Mouse (Mus musculus) limb, embryonic 12.5 days (tissue): ENCODE measurements around the gene Lrit3. TPM values are rescaled to one million over a fixed set of nuclear protein-coding genes. Genes with fewer than 3 reads are reported as not detected.

Experiments
- ATAC-seq: fragments of 200-750 bp; cut with Nextera tagmentation; 2 replicates; pipeline ENCODE4 v1.8.0; 2017; ENCODE audit warnings: low read depth, moderate TSS enrichment; ENCODE audit not compliant: insufficient number of reproducible peaks, insufficient read depth, low FRiP score, low TSS enrichment
- H3K27ac ChIP-seq: fragments of 300-500 bp; sonication (generic); 2 replicates; pipeline ENCODE4 v1.5.1; 2016; ENCODE audit warnings: mild to moderate bottlenecking, moderate library complexity
- H3K27me3 ChIP-seq: fragments of 300-500 bp; sonication (generic); 2 replicates; pipeline ENCODE4 v1.6.1; 2016; ENCODE audit warnings: mild to moderate bottlenecking, moderate library complexity
- H3K36me3 ChIP-seq: fragments of 300-500 bp; sonication (generic); 2 replicates; pipeline ENCODE4 v1.6.1; 2016; ENCODE audit warnings: mild to moderate bottlenecking, moderate library complexity
- H3K4me1 ChIP-seq: fragments of 300-500 bp; sonication (generic); replicated peaks from 2 replicates; pipeline ENCODE4 v1.6.1; 2016
- H3K4me2 ChIP-seq: fragments of 300-500 bp; sonication (generic); 2 replicates; pipeline ENCODE4 v1.6.1; 2016; ENCODE audit warnings: mild to moderate bottlenecking, moderate library complexity
- H3K4me3 ChIP-seq: fragments of 300-500 bp; sonication (generic); replicated peaks from 2 replicates; pipeline ENCODE4 v1.5.1; 2016; ENCODE audit warnings: mild to moderate bottlenecking
- H3K9ac ChIP-seq: fragments of 300-500 bp; sonication (generic); replicated peaks from 2 replicates; pipeline ENCODE4 v1.6.1; 2016; ENCODE audit warnings: mild to moderate bottlenecking, moderate library complexity
- H3K9me3 ChIP-seq: fragments of 300-500 bp; sonication (generic); 2 replicates; pipeline ENCODE4 v1.6.1; 2016; ENCODE audit warnings: mild to moderate bottlenecking, moderate library complexity
- WGBS: fragments of 180-500 bp; shearing (Covaris S2); methylation state at CpG from one replicate; pipeline ENCODE4 v1.1.7; 2016; 5-methylcytosine and 5-hydroxymethylcytosine counted together
- polyA plus RNA-seq: library from polyadenylated mRNA; unstranded; fragments of >200 nt; fragmentation: Nextera tagmentation; extraction: Ambion mirVana; gene quantifications from 2 replicates; pipeline ENCODE4 v1.2.1, GENCODE M21; 2016

Lrit3 gene
- not detected in 2 replicates for polyA plus RNA-seq

DNA sequence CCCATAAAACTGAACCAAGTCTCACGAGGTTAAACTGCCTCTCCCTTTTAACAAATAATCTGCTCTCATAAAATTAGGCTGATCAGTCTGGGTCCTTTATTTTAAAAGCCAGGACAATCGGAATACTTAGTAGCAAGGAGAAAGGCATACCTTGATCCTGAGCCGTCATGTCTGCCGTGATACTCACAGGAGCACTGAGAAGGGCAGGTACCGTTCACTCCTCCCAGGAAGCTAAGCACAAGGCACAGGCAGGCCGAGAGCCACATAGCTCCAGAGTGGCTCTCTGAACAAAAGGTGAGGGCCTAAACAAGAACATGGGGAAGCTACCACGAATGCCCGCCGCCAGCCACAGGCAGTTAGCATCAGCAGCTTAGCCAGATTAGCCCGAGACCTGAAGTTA, at the start of gene Lrit3:
Gene Lrit3 (minus strand): TSS at position 266 of the 400 bp plus-strand sequence.
- H3K27me3 ChIP-seq: no peaks in the 10 kb centered on the region
- WGBS: 75% methylated on average over 10 of the region's 10 CpGs
- no peak within 1 kb of the TSS for H3K27ac ChIP-seq
- no peak within 1 kb of the TSS for H3K4me2 ChIP-seq
- no peaks in the 10 kb centered on the region for H3K4me1 ChIP-seq
- H3K9me3 ChIP-seq: no peaks in the 10 kb centered on the region
- H3K9ac ChIP-seq: no peak within 1 kb of the TSS
- H3K36me3 ChIP-seq: no peaks in the 10 kb centered on the region
- ATAC-seq: no peak
- no peak within 1 kb of the TSS for H3K4me3 ChIP-seq

DNA sequence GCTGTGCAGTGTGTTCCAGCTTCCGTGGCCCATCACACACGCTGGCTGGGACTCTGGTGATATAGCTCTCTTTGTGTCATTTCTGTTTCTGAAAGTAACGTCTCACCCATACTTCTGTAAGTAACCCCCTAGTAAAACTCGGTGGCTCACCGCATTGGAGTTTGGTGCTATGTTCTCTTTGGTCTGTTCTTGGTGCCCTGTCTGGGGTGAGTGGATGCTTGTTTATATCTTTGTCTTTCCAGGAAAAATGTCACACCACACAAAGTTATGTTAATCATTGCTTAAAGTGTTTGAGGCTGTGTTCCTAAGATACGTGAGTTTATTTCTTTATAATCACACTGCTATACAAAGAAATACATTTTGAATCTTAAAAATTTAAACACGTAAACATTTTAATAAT, 43.0 kb upstream of the Lrit3 start:
- H3K4me1 ChIP-seq: no peaks in the 10 kb centered on the region
- no peak overlapping the region for H3K4me2 ChIP-seq
- 84% methylated on average over 7 of the region's 7 CpGs for WGBS
- ATAC-seq: no peak
- no peak overlapping the region for H3K27ac ChIP-seq
- no peaks in the 10 kb centered on the region for H3K36me3 ChIP-seq
- no peaks in the 10 kb centered on the region for H3K9me3 ChIP-seq
- no peak overlapping the region for H3K4me3 ChIP-seq
- H3K9ac ChIP-seq: no peak overlapping the region
- no peaks in the 10 kb centered on the region for H3K27me3 ChIP-seq

DNA sequence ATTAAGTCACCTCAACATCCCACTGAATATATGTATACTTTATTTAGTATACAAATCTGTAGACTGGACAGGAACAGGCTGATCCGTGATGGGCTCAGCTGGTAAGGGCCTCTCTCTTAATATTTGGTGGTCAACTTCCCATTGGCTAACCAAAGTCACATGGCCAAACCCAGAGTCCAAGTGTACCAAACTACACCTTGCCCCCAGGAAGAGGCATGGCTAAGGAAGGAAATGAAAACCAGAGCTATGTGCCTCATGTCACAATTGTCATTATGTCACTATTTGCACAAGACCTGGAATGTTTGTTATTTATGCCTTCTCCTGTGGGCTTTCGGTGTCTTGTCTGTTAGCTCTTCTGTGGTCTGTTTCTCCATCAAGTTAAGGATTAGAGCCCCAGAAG, 42.0 kb upstream of the Lrit3 start:
- WGBS: 77% methylated on average over 2 of the region's 2 CpGs

DNA sequence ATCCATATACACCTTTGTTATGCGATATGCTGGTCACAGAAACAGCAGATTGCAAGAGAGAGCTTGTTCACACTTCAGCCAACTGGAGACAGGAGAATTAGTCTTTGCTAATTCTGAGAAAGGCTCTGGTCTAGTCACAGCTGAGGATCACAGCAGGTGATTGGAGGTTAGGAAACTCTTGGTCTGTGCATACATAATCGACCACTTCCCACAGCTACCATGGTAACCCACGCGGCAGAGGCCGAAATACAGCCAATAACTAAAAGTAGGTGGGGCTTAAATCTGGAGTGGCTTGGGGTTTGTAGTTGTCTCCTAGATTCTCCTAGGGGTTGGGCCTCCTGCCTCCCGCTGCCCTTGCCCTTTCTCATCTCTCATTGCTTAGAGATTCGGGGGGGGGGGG, 34.2 kb upstream of the Lrit3 start:
- Histone ChIP-seq H3K27ac (no peak overlapping the region), H3K4me3 (no peak overlapping the region), H3K9me3 (no peaks in the 10 kb centered on the region), H3K27me3 (no peaks in the 10 kb centered on the region), H3K9ac (no peak overlapping the region), H3K36me3 (no peaks in the 10 kb centered on the region), H3K4me2 (no peak overlapping the region), H3K4me1 (no peaks in the 10 kb centered on the region)
- no peak for ATAC-seq
- WGBS: 41% methylated on average over 7 of the region's 7 CpGs

More for the DNA sequence above, 42.0 kb upstream of the Lrit3 start:
- ATAC-seq: no peak
- no peak overlapping the region for H3K4me3 ChIP-seq
- no peaks in the 10 kb centered on the region for H3K27me3 ChIP-seq
- no peak overlapping the region for H3K4me2 ChIP-seq
- H3K4me1 ChIP-seq: no peaks in the 10 kb centered on the region
- H3K9me3 ChIP-seq: no peaks in the 10 kb centered on the region
- no peak overlapping the region for H3K9ac ChIP-seq
- no peaks in the 10 kb centered on the region for H3K36me3 ChIP-seq
- no peak overlapping the region for H3K27ac ChIP-seq

DNA sequence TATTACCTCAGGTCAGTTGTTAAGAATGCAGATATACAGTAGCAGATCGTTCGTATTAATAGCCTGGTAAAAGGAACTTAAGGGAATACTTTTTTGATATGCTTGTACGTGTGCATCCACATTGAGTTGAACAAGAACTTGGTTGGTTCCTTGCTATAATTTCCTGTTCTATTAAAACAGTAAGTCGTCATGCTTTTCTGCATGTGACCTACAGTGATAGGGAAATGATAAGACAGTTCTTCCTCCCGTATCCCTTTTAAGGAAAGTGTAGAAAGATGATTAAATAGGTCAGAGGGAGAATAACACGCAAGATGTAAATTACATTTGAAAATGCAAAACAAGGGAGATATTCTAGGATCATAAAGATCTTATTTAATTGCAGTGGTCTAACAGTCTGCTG, 33.1 kb upstream of the Lrit3 start:
- no peak overlapping the region for H3K27ac ChIP-seq
- H3K4me2 ChIP-seq: no peak overlapping the region
- ATAC-seq: no peak
- H3K4me1 ChIP-seq: no peaks in the 10 kb centered on the region
- 91% methylated on average over 6 of the region's 6 CpGs for WGBS
- H3K27me3 ChIP-seq: no peaks in the 10 kb centered on the region
- H3K9me3 ChIP-seq: no peaks in the 10 kb centered on the region
- no peaks in the 10 kb centered on the region for H3K36me3 ChIP-seq
- H3K9ac ChIP-seq: no peak overlapping the region
- H3K4me3 ChIP-seq: no peak overlapping the region

DNA sequence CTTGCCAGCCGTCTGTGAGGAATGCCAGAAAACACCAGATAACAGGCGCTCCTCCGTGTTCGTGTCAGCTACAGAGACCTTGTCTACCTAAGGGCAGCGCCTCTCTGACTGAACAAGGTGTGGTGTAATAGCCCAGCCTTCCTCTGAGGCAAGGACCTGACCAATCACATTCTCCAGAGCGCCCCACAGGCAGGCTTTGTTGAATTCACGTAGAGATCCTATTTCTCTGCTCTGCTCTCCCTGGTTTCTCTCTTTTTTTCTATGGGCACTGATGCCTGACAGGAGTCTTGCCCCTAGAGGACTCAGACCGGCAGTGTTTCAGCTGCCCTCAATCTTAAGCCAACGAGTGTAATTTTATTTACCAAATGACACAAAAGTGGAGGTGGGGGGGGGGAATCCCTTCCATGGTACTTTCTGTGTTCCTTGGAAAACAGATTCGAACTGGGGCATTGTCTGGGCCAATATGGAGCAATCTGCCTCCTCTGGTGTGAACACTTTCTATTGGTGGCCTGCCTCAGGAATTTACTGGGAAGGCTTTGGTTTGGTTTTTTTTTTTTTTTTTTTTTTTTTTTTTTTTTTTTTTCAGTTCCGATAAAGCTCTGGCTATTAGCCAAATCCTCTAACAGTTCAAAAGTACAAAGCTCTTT, 32.3 kb upstream of the Lrit3 start:
- no peak for ATAC-seq
- WGBS: 20% methylated on average over 11 of the region's 11 CpGs
- Histone ChIP-seq H3K4me2 (0 out of 2 replicates have a peak overlapping the region, but pooled peaks have one; percentile 2), H3K9me3 (no peaks in the 10 kb centered on the region), H3K36me3 (no peaks in the 10 kb centered on the region), H3K4me3 (no peak overlapping the region), H3K9ac (no peak overlapping the region), H3K27me3 (no peaks in the 10 kb centered on the region), H3K4me1 (no peaks in the 10 kb centered on the region), H3K27ac (no peak overlapping the region)

DNA sequence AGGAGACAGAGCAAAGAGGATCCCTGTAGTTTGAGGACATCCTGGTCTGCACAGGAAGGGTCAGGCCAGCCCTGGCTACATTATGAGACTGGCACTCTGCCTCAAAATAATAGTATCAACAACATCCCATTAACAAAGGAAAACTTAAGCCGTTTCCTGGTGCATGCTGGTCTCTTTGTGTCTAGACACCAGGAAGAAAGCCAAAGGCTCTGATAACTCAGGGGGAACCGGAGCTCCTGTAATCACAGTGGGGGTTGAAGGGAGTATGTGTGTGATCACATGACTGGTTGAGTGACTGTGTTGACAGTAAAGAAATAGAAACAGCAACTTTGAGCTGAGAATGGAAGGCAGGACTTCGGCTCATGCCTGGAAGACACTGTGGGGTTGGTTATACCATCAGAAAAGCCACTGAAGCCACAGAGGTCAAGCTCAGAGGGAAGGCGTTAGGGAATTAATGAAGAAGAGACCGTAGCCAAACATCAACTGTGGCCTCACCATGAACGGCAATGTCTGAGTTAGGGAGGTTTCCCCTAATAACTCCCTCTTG, 31.6 kb upstream of the Lrit3 start, which contains the start of gene Cfi:
Gene Cfi (plus strand): TSS at position 497 of the 547 bp plus-strand sequence.
- Histone ChIP-seq H3K36me3 (no peaks in the 10 kb centered on the region), H3K9me3 (no peaks in the 10 kb centered on the region), H3K9ac (no peak within 1 kb of the TSS), H3K4me1 (no peaks in the 10 kb centered on the region), H3K4me2 (0 out of 2 replicates have a peak within 1 kb of the TSS, but pooled peaks have one; percentile 2), H3K27ac (no peak within 1 kb of the TSS), H3K27me3 (no peaks in the 10 kb centered on the region), H3K4me3 (no peak within 1 kb of the TSS)
- WGBS: 72% methylated on average over 6 of the region's 6 CpGs
- no peak for ATAC-seq

DNA sequence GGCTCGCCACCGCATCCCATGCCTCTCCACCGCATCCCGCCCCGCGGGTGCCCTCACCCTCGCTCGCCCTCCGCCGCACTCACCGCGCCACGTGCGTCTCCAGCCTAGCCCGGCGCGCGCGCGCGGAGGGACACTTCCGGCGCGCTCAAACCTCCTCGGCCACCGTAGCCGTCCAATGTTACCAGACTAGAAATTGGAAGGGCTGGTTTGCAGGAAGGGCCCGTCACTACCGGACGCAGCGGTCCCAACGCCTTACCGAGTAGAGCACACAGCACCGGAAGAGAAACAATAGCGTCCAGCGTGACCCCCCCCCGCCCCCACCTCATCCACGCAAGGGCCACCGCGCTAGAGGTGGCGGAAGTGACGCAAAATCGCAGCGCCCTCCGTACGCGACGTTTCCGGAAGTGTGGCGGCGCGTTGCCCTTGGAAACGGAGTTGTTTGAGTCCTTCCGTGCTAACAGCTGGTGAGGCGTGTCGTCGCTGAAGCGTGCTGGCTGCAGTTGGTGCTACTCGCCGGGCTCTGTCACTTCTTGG, 27.3 kb upstream of the Lrit3 start, which contains the start of gene Gar1:
Gene Gar1 (minus strand): TSS at position 362 of the 534 bp plus-strand sequence.
- peak within 1 kb of the TSS; percentile 76 for H3K4me2 ChIP-seq
- WGBS: under 1% methylated on average over 60 of the region's 60 CpGs

DNA sequence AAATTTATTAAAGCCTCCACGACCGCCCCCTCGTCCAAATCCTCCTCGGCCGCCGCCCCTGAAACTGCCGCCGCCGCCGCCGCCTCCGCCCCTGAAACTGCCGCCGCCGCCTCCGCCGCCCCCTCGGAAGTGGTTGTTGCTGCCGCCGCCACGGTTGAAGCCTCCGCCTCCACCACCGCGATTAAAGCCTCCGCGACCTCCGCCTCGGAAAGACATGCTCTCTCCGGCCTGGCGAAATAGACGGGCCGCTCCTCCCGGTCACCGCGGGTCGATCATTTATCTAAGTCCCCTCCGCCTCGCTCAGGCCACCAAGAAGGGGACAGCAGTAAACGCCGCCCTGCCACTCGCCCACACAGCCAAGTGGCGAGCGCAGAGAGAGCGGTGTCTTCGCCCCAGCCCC, 26.8 kb upstream of the Lrit3 start:
- peak overlapping the region; percentile 84 for H3K4me3 ChIP-seq
- H3K27ac ChIP-seq: peak overlapping the region; percentile 90
- peaks cover 12% of the 10 kb centered on the region for H3K4me1 ChIP-seq
- no peaks in the 10 kb centered on the region for H3K9me3 ChIP-seq
- ATAC-seq: no peak
- 1% methylated on average over 45 of the region's 45 CpGs for WGBS
- H3K27me3 ChIP-seq: no peaks in the 10 kb centered on the region
- peak overlapping the region; percentile 84 for H3K9ac ChIP-seq
- peaks cover 25% of the 10 kb centered on the region for H3K36me3 ChIP-seq
- peak overlapping the region; percentile 76 for H3K4me2 ChIP-seq

More for the DNA sequence above, 27.3 kb upstream of the Lrit3 start, which contains the start of gene Gar1:
- H3K9ac ChIP-seq: peak within 1 kb of the TSS; percentile 84
- ATAC-seq: peak; percentile 90
- H3K27me3 ChIP-seq: no peaks in the 10 kb centered on the region
- H3K4me3 ChIP-seq: peak within 1 kb of the TSS; percentile 84
- no peaks in the 10 kb centered on the region for H3K9me3 ChIP-seq
- peaks cover 12% of the 10 kb centered on the region for H3K4me1 ChIP-seq
- H3K27ac ChIP-seq: peak within 1 kb of the TSS; percentile 90
- peaks cover 20% of the 10 kb centered on the region for H3K36me3 ChIP-seq

DNA sequence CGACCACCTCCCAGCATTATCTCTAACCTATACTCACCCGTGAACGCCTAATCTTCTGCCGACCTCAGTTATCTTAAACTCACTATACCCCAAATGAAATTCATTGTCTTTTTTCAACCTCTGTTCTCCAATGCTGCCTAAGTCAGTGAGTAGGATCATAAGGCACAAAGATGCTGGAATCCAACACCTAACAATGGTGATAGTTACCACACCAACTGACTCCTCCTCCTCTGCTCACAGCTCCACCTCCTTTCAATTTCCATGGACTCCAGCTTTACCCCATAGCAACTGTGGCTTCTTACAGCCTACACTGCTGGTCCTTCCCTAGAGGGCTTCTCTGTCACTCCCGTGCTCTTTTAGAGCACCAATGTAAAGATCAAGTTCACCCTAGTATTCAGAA, 23.9 kb upstream of the Lrit3 start:
- Histone ChIP-seq H3K36me3 (peaks cover 47% of the 10 kb centered on the region), H3K9ac (no peak overlapping the region), H3K27me3 (no peaks in the 10 kb centered on the region), H3K9me3 (no peaks in the 10 kb centered on the region), H3K4me1 (peaks cover 12% of the 10 kb centered on the region), H3K4me2 (no peak overlapping the region), H3K4me3 (no peak overlapping the region), H3K27ac (no peak overlapping the region)
- no peak for ATAC-seq
- 98% methylated on average over 5 of the region's 5 CpGs for WGBS

DNA sequence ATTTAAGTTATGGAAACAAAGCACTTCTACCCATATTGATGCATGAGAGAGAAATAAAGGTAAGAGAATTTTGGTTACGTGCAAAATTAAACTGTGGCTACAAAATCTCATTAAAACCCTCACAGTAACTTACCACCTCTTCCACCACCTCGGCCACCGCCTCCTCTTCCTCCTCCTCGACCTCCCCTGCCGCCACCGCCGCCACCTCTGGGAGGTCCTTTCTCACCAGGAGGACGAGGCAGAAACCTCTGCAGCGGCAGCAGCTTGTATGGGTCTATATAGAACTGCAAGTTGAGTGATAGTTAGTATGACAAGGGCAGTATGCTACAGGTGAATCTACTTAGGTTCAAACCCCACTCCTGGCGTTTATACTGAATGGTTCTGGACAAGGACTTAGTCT, 22.9 kb upstream of the Lrit3 start:
- no peak for ATAC-seq
- Histone ChIP-seq H3K27me3 (no peaks in the 10 kb centered on the region), H3K27ac (no peak overlapping the region), H3K9ac (no peak overlapping the region), H3K4me1 (peaks cover 12% of the 10 kb centered on the region), H3K4me3 (no peak overlapping the region), H3K36me3 (peaks cover 49% of the 10 kb centered on the region), H3K9me3 (no peaks in the 10 kb centered on the region), H3K4me2 (no peak overlapping the region)
- 91% methylated on average over 10 of the region's 10 CpGs for WGBS
